Mouse (Mus musculus): Measurements from ENCODE around the gene Gm4353. TPM values are rescaled to one million over a fixed set of nuclear protein-coding genes. Genes with fewer than 3 reads are reported as not detected.

Gm4353 gene
- polyA plus RNA-seq, 1 experiment: 1.3 TPM

DNA sequence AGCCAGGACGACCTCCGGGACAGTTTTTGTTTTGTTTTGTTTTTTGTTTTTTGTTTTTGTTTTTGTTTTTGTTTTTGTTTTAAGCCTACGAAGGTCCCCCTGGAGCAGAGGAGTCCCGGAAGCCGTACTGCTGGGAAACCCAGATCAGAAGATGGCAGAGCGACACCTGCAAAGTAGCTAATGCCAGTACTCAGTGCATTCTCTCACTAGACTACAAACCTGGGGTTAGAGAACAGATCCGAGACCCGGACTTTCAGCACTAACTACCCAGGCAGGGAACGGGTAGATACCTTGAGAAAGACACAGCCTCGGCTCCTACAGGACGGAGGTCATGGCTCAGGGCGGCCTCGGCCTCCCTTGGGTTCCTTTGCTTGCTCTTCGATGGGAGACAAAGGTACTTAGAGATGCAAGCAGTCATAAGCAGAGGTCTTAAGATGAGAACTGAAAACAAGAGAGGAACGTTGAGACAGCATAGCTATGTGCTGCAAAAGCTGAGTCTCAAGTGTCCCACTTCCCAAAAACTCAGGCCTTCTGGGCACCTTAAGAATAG lies 43.9 kb downstream of the Gm4353 start:
- DNase-seq (ENCODE audit: low spot score): no peak

DNA sequence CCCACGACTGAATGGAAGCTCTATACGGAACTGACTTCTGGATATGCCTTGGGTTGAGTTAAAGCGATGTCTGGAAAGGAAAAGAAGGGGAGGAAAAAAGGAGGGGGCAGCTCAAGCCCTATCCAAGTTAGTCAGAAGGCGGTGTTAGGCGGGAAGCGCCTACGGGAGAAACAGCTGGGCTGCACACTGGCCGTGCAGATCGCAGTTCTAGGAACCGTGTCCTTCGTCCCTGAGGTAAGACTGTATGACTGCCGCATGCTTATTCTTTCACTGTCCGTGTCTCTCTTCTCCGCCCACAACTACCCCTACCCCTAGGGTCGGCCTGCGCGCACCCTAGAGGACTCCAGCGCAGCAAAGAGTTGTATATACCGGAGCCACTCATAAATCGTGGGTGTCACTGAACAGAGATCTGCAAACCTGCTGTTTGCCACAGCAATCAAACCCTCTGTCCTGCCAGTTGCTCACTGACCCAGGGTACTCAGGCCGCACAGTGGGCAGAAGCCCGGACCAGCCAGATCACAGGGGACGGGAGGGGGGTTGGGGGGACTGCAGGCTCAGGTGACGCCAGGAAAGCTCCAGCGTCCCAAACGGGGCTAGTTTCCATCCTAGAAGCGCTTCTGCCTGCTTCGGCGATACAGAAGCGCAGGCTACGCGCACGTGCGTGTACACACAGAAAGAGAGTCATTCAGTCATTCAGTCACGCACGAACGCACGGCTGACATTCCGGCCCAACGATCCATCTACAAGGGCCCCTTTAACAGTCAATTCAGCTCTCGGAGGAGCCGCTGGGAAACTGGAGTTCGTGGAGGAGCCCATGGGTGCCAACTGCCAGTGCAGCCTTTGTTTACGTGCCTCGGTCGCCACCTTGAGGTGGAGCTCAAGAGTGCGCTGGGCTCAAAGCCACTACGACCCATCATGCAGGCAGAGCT lies 44.6 kb downstream of the Gm4353 start:
- peak; percentile 72 for DNase-seq (ENCODE audit: low spot score)

DNA sequence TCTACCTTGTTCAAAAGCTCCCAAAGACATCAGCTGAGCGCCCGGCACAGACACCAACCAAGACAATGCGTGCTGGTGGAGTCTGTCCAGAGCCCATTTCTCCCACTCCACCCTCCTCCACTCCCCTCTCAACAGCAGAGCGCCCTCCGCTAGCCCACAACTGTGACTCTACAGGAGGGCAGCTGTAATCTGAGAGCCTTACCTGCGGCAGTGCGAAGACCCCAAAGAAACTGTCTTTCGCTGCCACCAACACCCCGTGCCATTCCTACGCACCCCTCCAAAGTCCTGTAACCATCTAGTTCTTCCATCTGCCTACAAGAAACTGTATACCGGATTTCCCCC lies 45.3 kb downstream of the Gm4353 start, which contains the start of gene 1110004F10Rik:
1110004F10Rik (plus strand) TSS at position 202 of the 342 bp plus-strand sequence.
- DNase-seq (ENCODE audit: low spot score): no peak

DNA sequence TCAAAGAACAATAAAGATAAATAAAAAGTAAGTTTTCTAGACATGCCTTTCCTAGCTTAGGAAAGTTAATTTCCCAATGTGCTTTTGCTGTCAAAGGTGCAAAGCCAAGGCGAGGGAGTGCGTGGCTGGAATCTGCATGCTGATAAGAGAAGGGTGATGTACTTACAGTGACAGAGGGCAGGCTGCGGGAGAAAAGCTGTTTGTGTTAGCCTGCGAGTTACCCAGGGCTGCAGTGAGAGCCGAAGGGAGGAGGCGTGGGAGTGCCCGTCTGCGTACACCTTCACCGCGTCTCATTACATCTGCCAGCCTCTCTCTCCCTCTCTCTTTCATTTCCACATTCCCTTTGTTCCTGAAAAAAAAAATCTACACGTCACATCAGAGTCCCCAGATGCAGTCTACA lies 45.9 kb downstream of the Gm4353 start, which contains the start of gene Sox6:
Sox6 (minus strand) TSS at position 286 of the 400 bp plus-strand sequence.
- no peak for DNase-seq (ENCODE audit: low spot score)

DNA sequence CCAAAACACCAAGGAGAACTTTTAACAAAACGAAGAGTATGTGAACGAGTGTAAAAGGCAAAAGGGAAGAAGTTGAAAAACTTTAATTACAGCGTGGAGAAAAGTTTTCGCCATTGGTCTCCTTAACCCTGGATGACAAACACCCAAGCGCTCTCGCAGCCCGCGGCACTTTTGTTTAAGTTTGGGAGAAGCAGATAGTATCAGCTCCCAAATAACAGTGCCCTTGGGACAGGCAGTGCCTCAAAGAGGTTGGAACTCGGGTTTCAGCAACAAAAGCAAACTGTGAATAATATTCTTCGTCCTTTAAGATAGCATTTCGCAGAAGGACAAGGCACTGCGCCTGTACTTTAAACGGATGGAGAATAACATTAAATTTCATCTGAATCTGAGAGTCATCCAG lies 46.4 kb downstream of the Gm4353 start:
- no peak for DNase-seq (ENCODE audit: low spot score)

DNA sequence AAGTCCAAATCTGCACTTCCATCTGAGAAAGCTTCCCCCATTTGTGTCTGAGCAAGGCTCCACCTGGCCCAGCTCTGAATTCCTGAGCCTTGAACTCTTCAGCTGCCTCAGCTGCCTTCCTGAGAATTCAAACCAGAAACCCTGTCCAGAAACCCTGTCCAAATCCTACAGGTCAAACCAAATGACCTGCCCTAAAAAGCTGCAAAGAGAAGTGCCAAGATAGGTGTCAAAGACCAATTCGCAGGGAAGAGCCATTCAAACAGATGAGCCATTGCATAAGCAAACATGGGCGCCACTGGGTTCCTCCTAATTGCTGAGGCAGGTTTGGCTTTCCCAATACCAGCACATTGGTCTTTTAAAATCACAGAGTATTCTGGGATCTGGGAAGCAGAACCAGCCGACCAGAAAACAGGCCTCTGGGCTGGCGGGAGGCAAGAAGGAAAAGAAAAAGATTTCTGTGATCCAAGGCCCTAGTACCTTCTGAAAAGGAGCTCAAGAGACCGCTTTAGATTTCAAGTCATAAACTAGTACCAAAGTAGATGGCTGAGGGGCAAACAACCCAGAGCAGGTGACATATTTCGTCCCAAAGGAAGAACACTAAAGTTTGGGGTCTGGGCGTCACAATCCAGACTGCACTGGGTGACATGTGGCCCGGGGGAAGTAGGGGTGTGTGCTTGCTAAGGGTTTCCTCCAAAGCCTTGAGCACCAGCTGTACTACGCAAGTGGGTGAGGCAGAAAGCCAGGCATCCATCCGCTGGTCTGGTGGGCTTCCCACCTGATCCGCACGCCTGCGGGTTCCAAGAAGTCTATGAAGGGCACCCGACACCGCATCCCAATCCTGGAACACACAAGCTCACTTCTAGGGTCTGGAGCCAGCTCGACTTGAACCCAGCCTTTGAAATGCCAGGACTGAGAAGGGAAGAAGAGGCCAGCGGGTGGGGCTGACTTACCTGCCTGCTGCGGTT lies 47.6 kb downstream of the Gm4353 start:
- DNase-seq (ENCODE audit: low spot score): no peak

DNA sequence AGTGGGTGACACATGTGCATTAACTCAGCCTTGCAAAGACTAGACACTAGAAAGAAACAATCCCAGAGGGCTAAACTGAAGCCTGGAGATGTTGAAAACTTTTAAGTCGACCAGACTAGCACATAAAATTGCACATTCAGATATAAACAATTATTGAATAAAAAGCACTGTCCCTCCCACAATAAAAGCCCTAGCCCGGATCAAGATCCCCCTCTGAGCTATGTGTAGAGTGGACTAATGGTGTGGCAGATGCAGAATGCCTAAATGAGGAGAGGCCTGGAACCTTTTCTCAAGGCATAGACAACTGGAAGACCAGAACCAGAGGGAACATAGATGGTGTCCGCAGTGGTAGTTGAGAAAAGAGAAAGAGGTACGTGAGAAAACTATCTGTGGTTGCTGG lies 48.9 kb downstream of the Gm4353 start:
- DNase-seq (ENCODE audit: low spot score): no peak

DNA sequence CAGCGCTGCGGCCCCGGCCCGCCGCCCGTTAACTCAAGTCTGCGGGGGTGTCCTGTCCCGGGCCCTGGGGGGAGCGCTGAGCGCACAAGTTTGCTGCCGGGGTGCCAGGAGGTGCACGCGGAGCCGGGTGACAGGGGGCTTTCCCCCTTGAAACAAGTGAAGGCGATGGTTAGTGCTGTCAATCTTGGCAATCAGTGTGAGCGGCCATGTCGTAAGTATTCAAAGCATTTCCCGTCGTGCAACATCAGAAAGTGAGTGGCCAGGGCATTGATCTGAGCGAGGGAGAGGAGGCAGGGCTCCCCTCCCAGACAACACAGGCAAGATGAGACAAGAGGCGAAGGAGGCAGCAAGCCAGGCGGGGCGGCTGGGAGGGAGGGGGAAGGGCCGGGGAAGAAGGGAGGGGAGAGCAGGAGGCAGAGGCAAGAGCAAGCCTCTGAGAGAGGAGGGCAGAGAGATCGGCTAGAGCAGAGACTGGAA lies 50.1 kb downstream of the Gm4353 start:
- DNase-seq (ENCODE audit: low spot score): peak; percentile 40

DNA sequence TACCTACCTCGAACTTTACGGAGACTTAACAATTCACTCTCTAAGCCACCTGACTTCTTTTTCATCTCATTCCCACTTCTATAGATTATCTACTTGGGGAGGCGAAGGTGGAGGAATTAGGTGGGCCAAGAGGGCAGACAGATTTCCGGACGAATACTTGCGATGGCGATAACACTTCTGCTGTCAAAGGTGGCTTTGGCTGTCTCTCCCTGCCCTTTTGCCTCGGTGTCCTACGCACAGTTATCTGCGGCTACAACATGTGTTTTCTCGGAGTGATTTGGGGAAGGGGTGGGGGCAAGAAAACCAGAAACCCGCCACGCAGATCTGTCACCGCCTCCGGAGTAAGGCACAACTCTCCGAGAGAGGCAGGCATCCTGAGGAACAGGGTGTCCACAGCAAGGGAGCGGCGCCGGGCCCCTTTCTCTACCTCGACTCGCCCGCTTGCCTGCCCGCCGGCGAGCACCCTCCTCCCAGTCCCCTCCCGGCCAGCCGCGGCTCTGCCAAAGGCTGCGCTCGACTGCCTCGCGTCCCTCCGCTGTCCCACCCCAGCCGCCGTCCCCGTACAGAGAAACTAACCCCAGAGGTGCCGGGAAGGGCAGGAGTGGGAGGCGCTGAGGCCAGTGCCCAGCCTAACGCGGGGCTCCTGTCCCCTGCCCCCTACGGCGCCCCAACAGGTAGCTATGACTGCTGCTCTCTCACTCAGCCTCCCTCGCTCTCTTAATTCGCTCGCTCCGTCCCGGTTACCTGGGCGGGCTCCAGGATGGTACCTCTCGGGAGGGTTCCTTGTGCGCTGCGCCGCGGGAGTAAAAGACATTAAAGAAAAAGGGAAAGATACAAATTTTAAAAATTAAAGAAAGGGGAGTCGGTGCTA lies 50.8 kb downstream of the Gm4353 start:
- peak; percentile 63 for DNase-seq (ENCODE audit: low spot score)

Other genes starting within 250 kb of the Gm4353 start
- gene Sox6, start 45.8 kb downstream of the Gm4353 start, polyA plus RNA-seq (2012; rRNA removed): 3.5 and 3.8 TPM in 2 replicates
- 100 and 101 TPM in 2 replicates for gene 1110004F10Rik, start 45.2 kb downstream of the Gm4353 start, polyA plus RNA-seq (2012; rRNA removed)
- 18.4 and 21.4 TPM in 2 replicates for gene Plekha7, start 223.7 kb upstream of the Gm4353 start, polyA plus RNA-seq (2012; rRNA removed)
- 1,159 and 1,205 TPM in 2 replicates for gene Rps13, start 249.6 kb upstream of the Gm4353 start, polyA plus RNA-seq (2012; rRNA removed)